Mouse (Mus musculus) right cerebral cortex, adult 2 months (tissue): ENCODE results near the gene Marveld1.

Source experiments
- DNase-seq, 2 experiments: peaks; one replicate each; pipeline ENCODE4 v3.0.0; 2021 to 2022; ENCODE audit warnings: low spot score in 2 of 2

Marveld1 gene

DNA sequence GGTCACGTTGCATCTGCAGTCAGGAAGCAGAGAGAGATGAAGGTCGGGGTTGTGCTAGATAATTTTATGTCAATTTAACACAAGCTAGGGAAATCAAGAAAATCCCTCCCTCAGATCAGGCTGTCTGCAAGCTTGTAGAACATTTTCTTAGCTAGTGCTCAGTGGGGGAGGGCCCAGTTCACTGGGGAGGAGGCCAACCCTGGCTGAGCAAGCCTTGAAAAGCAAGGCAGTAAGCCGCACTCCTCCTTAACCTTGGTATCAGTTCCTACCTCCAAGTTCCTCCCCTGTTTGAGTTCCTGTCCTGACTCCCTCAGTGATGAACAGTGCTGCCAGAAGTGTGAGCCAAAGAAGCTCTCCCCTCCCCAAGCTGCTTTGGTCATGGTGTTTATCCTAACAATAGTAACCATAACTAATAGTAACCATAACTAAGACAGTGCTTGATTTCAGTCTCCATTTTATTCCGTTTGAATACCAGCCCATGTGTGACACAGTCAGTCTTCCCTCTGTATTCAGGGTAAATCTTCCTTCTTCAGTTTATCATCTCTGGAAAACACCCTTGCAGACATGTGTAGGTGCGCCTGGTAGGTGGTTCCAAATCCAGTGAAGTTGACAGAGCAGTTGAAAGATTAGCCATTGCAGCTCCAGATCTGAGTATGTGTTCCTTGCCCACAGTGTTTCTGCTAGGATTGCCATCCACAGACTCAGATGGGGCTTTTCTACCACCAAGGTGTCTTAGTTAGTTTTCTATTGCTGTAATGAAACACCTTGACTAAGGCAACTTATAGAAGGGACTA is 7.3 kb upstream of the Marveld1 start:
- DNase-seq: peak in 1 of 2 experiments; percentile 18

DNA sequence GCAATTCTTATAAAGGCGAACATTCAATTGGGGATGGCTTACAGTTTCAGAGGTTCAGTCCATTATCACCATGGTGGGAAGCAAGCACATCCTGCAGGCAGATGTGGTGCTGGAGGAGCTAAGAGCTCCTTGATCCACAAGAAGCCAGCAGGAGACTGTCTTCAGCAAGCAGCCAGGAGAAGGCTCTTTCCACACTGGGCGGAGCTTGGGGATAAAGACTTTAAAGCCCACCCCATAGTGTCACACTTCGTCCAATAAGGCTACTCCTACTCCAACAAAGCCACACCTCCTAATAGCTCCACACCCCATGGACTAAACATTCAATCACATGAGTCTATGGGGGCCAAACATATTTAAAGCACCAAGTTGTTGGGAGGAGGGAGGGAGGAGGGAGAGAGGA is 5.2 kb upstream of the Marveld1 start:
- DNase-seq: no peak

- no peak for DNase-seq
Measured at GRCm38 (mm10) chr19:42142757-42143156, 4.4 kb upstream of the Marveld1 start.

DNA sequence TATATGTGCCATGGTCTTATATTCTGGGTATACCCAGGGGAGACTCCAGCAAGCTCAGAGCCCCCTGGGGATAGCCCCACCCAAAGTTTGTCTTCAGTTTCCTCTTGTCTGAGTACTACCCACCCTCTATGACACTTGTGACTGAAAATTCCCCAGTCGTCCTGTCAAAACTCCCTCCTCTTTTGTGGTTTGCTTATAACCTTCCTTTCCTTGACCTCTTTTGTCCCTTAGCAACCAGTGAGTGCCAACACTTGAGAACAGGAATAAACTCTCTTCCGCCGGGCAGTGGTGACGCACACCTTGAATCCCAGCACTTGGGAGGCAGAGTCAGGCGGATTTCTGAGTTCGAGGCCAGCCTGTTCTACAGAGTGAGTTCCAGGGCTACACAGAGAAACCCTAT is 3.1 kb upstream of the Marveld1 start:
- no peak for DNase-seq

- DNase-seq: peak; percentile 92 to 94
Measured at GRCm38 (mm10) chr19:42144541-42145167, 2.5 kb upstream of the Marveld1 start.

DNA sequence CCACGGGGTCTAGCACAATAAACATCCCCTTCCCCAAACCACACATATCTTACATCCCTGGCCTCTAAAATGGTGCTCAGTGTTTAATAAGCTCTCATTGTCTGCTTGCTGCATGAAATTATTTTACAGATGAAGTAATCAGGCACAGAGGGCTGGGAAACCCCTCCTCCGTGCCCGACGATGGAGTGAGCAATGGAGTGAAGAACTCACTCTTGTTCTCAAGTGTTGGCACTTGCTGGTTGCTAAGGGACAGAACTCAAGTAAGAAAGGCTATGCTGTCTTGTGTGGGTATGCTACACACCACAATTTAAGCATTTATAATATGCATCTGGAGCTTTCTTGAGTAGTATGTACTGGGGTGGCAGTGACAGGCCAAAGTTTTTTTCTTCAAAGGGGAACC is 2.0 kb upstream of the Marveld1 start:
- no peak for DNase-seq

GRCm38 (mm10) chr19:42145731-42146130 is 1.5 kb upstream of the Marveld1 start:
- no peak for DNase-seq

GRCm38 (mm10) chr19:42146276-42147010 is 757 bp upstream of the Marveld1 start:
- DNase-seq: no peak

DNA sequence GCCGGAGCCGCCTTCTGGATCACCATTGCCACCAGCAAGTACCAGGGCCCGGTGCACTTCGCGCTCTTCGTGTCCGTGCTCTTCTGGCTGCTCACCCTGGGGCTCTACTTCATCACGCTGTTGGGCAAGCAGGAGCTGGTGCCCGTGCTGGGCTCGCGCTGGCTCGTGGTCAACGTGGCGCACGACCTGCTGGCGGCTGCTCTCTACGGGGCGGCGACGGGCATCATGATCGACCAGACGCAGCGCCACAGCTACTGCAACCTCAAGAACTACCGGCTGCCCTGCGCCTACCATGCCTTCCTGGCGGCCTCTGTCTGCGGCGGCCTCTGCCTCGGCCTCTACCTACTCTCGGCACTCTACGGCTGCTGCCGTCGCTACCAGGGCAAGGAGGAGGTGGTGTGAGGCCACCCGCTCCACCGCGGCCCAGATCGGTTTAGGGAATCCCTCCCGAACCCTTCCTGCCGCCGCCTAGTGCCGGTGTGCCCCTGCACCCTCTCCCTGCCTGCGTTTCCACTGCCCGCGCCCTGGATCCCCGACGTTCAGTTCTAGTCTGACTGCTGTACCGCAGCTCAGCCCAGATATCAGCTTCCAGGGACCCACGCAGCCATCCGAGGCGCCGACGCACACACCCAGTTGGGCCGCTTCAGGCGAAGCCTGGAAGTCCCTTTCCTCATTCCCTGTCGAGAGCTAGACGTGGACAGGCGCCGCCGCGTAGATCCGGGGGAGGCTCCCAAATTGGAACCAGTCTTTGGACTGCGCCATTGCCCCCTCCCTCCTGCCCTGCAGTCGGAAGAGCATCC is 769 bp downstream of the Marveld1 start:
- peak in 1 of 2 experiments; percentile 59 for DNase-seq

DNA sequence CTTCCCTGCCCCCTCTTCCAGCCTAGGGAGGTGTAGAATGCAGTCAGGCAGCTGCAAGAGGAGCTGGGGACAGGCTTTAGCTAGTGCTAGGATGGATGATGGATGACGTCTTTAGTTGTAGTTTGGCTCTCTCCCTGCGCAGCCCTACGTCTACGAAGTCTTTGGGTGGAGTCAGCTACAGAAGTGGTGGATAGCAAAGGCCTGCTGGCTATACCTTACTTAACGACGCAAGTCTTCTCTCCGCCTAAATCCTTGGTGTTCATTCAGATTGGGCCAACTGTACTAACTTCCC is 1.3 kb downstream of the Marveld1 start:
- DNase-seq: no peak

GRCm38 (mm10) chr19:42151990-42152389 is 4.8 kb downstream of the Marveld1 start:
- DNase-seq: peak; percentile 89 to 92

DNA sequence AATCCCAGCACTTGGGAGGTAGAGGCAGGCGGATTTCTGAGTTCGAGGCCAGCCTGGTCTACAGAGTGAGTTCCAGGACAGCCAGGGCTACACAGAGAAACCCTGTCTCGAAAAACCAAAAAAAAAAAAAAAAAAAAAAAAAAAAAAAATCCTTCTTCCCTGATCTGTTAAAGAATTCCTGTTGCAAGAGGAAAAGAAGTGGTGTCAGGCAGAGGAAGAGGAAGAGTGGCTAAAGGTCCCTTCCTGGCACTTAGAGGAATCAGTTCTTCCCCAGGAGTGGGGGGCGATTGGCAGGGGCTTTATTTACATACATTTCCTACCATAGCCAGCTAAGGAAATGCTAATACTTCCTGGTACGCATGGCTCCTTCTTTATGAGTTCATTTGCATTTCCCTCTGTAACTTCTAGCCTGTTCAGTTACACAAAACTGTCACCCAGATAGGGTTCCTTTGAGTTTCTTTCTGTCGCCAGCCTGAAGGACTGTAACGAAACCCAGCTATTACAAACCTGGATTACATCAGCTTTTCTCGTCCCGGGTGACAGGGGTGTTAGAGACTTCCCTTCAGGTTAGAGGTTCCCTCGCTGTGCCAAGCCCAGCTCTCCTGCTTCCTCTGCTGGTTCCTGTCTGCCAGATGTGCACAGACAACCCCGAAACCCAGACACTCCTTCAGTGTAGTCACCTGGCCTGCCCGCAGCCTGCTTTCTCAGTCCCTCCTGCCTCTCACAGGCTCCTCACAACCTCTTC is 10.5 kb downstream of the Marveld1 start:
- DNase-seq: no peak

DNA sequence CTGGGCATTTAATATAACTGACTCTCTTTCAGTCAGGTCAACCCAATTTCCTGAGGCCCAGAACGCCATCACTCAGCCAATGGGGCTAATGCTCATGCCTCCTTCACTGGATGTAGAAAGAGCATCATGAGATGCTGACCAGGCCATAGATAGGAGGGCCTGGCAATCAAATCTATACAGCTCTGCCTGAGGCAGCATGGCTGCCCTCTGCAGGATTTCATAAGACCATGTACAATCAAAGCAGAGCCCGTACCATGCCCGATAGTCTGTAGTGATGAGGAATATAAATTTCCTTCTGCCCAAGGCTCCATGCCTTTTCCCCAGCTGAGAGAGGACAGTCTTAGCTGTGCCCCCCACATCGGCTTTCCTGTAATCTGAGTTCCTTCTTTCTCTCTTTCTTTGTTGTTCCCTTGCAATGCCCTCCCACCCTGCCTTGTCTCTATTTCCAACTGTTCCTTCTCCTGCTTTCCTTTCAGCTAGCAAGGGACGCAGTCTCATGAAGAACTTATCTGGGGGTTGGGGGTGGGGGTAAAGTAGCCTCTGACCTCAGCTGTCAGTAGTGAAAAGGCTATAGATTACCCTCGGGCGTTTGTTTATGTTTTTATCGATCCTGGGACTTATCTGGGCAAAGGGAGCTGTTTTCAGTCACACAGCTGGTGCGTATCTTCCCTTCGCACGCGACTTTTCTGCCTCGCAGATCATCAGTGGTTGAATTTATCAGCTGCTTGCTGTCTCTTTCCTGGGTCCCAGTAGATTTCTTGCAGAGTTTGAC is 11.2 kb downstream of the Marveld1 start:
- DNase-seq: no peak

- DNase-seq: no peak
Measured at GRCm38 (mm10) chr19:42163764-42164163, 16.6 kb downstream of the Marveld1 start, which contains the start of gene Zfyve27. TSS of gene Zfyve27 (plus strand) at chr19:42163951.

DNA sequence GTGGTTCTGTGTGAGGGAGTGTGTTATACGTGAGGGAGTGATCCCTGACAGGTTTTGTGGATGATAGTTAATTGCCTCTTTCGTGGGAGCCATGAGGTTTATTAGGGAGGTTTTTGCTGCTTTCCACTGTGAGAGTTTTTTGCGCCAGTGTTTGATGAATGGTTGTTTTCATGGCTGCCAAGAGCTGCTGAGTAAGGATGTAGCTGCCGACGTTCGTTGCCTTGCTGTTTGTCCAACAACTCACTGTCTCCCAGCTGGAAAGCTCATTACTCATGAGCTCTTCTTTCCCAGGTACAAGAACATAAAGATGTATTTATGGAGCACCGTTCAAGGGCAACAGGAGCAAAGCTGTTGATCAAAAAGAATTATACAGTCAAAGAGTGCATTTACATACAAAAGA is 17.0 kb downstream of the Marveld1 start:
- DNase-seq: no peak

DNA sequence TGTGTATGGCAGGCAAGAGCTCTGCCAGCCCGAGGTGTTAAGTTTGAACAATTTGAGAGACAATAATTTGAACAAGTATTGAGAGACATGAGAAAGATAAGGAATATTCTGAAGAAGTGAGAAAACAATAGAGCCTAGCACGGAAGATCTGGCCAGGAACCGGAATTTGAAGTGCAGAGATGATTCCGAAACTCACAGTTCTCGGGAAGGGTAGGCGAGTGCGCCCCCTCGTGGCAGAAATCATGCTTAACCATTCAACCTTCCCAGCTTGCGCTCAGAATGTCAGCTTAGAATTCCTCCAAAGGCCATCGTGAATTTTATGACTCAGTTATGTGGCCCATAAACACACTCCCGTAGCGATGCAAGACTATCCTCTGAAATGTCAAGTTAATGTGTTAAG is 18.9 kb downstream of the Marveld1 start:
- DNase-seq: peak; percentile 93 to 96

DNA sequence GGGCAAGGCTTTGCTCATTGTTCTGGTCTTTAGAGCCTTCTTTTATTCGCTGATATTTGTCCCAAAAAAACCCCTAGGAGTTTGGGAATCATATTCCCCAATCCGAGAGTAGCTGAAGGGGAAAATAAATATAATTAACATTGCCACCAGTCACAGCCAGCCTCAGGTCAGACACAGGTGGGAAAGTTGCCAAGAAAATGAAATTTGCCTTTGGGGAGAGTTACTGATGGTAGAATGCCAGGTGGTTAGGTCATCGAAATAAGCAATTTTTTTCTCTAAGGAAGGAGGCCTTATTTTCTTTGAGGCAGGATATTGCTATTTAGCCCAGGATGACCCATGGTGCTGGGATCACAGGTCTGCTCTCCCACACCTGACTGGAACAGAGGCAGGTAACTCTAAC is 19.6 kb downstream of the Marveld1 start:
- no peak for DNase-seq

DNA sequence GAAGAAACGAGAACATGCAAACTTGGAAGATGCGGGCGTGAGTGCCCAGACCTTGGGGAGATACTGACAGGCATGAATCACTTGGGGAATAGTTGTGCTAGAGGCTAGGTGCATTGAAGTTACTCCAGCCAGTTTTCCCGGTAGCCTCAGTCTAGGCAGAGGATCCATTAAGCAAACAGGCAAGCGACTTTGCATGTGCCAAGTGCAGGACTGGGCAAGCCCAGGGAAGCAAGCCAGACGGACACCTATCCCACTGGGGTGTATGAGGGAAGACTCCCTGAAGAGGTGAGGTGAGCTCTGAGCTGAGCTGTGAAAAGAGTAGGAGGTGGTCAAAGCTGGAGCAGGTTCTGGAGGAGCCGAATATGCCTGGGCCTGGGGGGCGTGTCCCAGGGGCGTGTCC is 20.3 kb downstream of the Marveld1 start:
- DNase-seq: no peak

- DNase-seq: no peak
Measured at GRCm38 (mm10) chr19:42169322-42169975, 22.2 kb downstream of the Marveld1 start.
